Mouse (Mus musculus) lung, adult 2 months (tissue): ENCODE results near the gene Neurog1.

Experiments
- CTCF ChIP-seq: fragments of 200-500 bp; IDR thresholded peaks from 2 replicates; pipeline ENCODE4 v1.5.1; 2011; ENCODE audit warnings: mild to moderate bottlenecking, low read length, control low read depth; ENCODE audit not compliant: insufficient read depth
- POLR2A ChIP-seq: fragments of 200-500 bp; IDR thresholded peaks from 2 replicates; pipeline ENCODE4 v1.6.1; 2011; ENCODE audit warnings: low read depth, mild to moderate bottlenecking, control low read depth, low read length, borderline replicate concordance; ENCODE audit errors: extremely low read depth

- TF ChIP-seq CTCF (no peak), POLR2A (no peak)
Measured at GRCm38 (mm10) chr13:56219254-56219653, 32.7 kb downstream of the Neurog1 start.
